Mouse (Mus musculus): Measurements from ENCODE around the gene Ccdc188.

The Ccdc188 gene

DNA sequence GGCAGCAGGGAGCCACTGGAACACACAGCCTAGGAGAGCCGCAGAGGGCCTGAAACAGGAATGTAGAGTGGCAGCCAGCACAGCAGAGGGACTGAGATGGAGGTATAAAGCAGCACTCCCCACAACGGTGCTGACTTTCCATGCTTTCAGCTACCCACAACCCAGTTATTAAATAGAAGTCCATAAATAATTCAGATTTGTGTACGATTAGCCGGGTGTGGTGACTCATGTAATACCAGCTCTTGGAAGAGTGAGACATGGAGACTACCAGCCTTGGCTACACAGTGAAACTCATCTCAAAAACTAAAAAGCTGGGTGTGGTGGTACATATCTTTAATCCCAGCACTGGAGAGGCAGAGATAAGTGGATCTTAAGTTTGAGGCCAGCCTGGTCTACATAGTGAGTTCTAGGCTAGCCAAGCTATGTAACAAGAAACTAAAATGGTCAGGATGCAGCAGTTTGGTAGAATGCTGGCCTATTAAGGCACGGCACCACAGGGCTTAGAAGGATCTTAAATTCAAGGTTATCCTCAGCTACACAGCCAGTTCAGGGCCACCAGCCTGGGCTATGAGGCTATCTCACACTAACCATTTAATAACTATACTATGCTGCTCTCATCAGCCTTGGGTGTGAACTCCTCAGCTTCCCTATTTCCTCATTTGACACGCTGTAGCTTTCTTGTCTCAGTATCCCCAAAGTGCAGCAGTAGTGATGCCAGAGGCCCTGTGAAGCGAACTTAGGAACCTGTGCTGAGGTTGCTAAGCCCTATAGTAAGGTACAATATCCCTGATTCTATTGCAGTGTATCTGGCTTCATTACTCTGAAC, 19.2 kb downstream of the Ccdc188 start:
- no peak for DNase-seq

- DNase-seq, result no peak
Measured at GRCm38 (mm10) chr16:18241581-18241980, 23.9 kb downstream of the Ccdc188 start.

- peak in 1 of 2 experiments; percentile 31 for DNase-seq
Measured at GRCm38 (mm10) chr16:18247521-18248399, 30.1 kb downstream of the Ccdc188 start.

DNA sequence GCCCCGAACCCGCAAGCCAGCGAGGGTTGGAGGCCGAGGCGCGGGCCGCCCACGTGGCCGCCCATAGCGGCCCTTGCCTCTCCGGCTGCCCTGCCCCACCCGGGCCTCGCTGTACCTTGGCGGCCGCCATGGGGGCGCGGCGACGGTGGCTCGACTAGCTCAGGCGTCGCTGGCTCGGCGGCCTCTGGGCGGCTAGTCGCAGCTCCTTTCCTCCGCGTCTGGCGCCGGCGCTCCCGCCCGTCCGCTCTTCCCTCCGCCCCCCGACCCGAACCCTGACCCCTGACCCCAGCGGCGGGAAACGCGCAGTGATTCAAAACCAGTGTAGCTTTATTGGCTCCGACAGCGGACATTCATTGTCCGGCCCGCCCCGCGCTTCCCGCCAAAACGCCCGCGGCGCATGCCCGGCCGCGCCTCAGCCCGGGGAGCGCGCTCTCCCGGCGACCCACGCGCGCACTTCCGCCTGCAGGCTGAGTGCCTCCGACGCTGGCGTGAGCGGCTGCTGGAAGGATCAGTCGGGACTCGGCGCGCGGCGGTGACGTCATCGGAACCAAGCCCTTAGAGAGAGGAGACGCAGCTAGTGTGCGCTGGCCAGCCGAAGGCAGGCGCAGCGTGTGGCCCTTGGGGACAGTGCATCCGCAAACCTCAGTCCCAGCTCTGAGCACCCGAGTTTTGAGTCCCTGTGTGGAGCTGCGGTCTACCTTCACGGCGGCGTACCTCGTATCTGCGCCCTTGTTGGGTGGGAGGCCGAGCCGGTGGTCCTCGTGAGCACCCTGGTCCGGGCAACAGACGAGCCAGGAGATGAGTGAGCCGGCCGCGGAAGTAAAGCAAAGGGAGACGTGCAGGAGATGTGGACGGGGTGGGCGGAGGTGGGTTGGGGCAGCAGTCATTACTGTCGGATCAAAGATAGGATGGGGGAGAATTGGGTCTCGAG, 31.0 kb downstream of the Ccdc188 start, which contains the start of the genes Trmt2a and Ranbp1:
TSS of gene Trmt2a (plus strand) at position 247 of the 931 bp plus-strand sequence.
TSS of gene Ranbp1 (minus strand) at position 300 of the 931 bp plus-strand sequence.
- DNase-seq, result peak; percentile 98 to 100

DNA sequence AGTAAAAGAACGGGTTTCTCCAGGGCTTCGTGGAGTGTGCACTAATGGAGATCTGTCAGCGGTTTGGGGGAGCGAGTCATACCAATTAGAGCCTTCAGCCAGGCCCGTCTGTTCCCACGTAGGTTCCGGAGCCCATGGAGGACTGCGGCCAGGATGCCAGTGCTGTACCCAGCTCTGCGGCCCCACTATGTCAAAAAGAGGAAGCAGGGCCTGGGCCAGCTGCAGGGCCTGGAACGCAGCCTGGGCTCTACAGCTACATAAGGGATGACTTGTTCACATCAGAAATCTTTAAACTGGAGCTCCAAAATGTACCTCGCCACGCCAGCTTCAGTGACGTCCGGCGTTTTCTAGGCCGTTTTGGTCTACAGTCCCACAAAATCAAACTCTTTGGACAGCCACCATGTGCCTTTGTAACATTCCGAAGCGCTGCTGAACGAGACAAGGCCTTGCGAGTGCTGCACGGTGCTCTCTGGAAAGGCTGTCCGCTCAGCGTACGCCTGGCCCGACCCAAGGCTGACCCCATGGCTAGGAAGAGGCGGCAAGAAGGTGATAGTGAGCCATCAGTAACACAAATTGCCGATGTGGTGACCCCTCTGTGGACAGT, 31.8 kb downstream of the Ccdc188 start:
- peak; percentile 56 to 61 for DNase-seq

DNA sequence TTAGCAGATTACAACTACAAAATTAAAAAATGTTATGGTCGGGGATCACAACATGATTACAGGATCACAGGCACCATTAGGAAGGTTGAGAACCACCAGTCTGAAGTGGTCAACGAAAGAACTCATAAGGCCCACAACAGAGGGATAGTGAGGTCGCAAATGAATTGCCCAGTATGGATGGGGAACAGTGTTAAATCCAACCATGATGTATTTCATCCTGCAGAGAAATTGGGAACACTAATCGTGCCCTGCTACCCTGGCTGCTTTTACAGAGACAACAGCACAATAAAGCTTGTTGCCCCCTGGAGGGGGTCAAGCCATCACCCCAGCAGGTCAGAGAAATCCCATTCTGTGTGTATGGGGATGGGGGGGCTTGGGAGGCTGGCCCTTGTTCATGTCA, 32.6 kb downstream of the Ccdc188 start:
- no peak for DNase-seq

- no peak for DNase-seq
Measured at GRCm38 (mm10) chr16:18250828-18251790, 33.4 kb downstream of the Ccdc188 start.

DNA sequence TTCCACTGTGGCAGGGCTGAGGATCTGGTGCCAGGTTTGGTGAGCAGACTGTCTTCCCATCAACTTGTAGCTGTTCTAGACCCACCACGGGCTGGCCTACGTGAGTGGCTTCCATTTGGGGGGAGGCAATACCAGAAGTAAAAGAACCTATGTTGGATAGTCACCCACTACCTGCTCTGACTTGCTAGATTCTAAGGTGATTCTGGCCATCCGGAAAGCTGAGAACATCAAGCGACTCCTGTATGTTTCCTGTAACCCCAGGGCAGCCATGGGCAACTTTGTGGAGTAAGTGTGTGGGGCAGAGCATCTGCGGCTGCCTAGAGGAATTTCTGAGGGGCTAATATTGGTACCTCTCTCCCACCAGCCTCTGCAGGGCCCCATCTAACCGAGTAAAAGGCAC, 35.1 kb downstream of the Ccdc188 start:
- no peak for DNase-seq

DNA sequence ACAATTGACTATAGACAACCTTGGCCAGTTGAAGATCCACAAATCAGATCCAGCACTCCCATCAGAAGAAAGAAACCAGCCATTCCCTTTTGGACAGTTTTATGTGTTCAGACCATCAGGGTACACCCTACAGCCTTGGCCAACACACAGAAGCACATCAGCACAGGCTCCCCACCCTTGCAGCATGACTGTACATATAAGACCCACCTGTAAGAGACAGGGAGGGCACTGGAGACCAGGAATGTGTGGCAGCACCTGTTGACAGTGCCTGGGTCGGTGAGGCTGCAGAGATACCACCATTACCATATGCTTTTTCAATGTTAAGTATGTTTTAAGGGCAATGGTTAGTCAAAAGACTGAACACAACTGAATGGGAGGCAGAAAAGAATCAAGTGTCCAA, 36.2 kb downstream of the Ccdc188 start:
- no peak for DNase-seq

GRCm38 (mm10) chr16:18258221-18258620, 40.5 kb downstream of the Ccdc188 start, which contains the start of gene Gm49776:
Gene Gm49776 (minus strand): TSS chr16:18258321.
- DNase-seq, result no peak

- no peak for DNase-seq
Measured at GRCm38 (mm10) chr16:18265024-18265423, 47.3 kb downstream of the Ccdc188 start.

- DNase-seq, result no peak
Measured at GRCm38 (mm10) chr16:18268182-18268581, 50.5 kb downstream of the Ccdc188 start.

Data from lung, postnatal 4 days (tissue).